Mouse (Mus musculus) forebrain, embryonic 15.5 days (tissue): ENCODE results near the gene Rpl38. TPM values are rescaled to one million over a fixed set of nuclear protein-coding genes. Genes with fewer than 3 reads are reported as not detected.

Source experiments
- polyA plus RNA-seq: library from polyadenylated mRNA; unstranded; fragments of >200 nt; fragmentation: Nextera tagmentation; extraction: Ambion mirVana; gene quantifications from 2 replicates; pipeline ENCODE4 v1.2.1, GENCODE M21; 2015

Gene Rpl38
- polyA plus RNA-seq, 1 experiment from 2014 or later = 787 TPM

Other genes starting within 250 kb of the Rpl38 start
- 23.1 and 24.1 TPM in 2 replicates for gene Ttyh2, start 6.9 kb downstream of the Rpl38 start, polyA plus RNA-seq
- 1.9 and 2.6 TPM in 2 replicates for gene Dnaic2, start 58.9 kb downstream of the Rpl38 start, polyA plus RNA-seq
- 0.52 and 0.83 TPM in 2 replicates for gene Kif19a, start 96.9 kb downstream of the Rpl38 start, polyA plus RNA-seq
- gene Btbd17, start 127.4 kb downstream of the Rpl38 start, polyA plus RNA-seq = 26.4 and 29.7 TPM in 2 replicates
- not detected in 2 replicates for gene Gpr142, start 130.4 kb downstream of the Rpl38 start, polyA plus RNA-seq
- 6.0 and 6.2 TPM in 2 replicates for gene Gprc5c, start 182.6 kb downstream of the Rpl38 start, polyA plus RNA-seq
- gene Cd300a, start 221.5 kb downstream of the Rpl38 start, polyA plus RNA-seq = 0.46 and 0.88 TPM in 2 replicates